Mouse (Mus musculus): ENCODE results near the gene Gm10134. TPM values are rescaled to one million over a fixed set of nuclear protein-coding genes. Genes with fewer than 3 reads are reported as not detected.
A peak's percentile ranks its signal among the peaks of the same experiment; 100 is the strongest.
"Not testable (repeated sequence)": the region's sequence is repeated elsewhere in the genome, so short reads cannot be mapped to it uniquely, and the experiment has no call there.

The Gm10134 gene
- polyA plus RNA-seq, 1 experiment from 2014 or later: 3.5 TPM

DNA sequence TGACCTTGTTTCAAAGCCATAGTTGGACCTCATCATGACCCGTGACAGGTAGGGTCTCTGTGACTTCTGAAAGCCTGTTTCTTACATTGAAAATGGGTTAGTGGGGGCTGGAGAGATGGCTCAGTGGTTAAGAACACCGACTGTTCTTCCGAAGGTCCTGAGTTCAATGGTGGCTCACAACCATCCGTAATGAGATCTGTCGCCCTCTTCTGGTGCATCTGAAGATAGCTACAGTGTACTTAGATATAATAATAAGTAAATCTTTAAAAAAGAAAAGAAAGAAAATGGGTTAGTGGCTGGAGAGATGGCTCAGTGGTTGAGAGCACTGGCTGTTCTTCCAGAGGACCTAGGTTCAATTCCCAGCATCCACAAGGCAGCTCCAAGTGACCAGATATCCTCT is 5.7 kb downstream of the Gm10134 start:
- not testable (repeated sequence) for H3K27me3 ChIP-seq; H3K27ac ChIP-seq; H3K9ac ChIP-seq; ATAC-seq (ENCODE audit: borderline replicate concordance, extremely low read depth, low FRiP score, low TSS enrichment); H3K36me3 ChIP-seq; H3K4me2 ChIP-seq; H3K4me3 ChIP-seq; H3K9me3 ChIP-seq
- 48% methylated on average over 5 of the region's 5 CpGs for WGBS
- H3K4me1 ChIP-seq: peaks cover 13% of the 10 kb centered on the region

DNA sequence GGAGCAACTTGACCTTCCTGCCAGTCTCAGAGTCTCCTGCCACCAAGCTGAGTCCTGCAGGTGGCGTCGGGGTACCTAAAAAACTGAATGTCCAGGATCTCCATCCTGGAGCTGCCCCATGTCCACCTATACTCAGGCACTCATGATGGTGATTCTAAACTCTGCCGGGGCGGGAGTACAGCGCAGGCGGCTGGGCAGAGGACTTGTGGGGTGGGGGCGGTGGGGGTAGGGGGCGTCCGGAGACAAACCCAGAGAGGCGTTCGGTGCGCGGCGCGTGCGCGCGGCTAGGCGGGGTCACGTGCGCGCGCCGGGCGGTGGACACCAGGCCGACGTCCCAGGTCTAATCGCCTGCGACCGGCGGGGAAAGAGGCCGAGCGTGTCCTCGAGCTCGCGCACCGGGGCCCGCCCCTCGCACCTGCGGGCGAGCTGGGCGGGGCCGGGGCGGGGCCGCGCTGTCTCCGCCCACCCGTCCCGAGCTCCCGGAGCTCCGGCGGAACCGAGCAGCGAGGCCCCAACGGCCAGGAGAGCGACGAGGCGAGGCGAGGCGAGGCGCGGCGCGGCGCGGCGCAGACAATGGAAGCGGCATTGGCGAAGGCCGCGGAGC is 7.0 kb downstream of the Gm10134 start, which contains the start of gene Ralgds:
Gene Ralgds (plus strand): TSS at position 328 of the 604 bp plus-strand sequence.
- peak within 1 kb of the TSS; percentile 79 for H3K27ac ChIP-seq
- H3K27me3 ChIP-seq: 0 out of 2 replicates have a peak, but pooled peaks cover 5% of the 10 kb centered on the region
- WGBS: under 1% methylated on average over 61 of the region's 71 CpGs
- peak; percentile 54 for ATAC-seq (ENCODE audit: borderline replicate concordance, extremely low read depth, low FRiP score, low TSS enrichment)
- peak within 1 kb of the TSS; percentile 99 for H3K4me2 ChIP-seq
- H3K4me3 ChIP-seq: peak within 1 kb of the TSS; percentile 70
- H3K4me1 ChIP-seq: peaks cover 19% of the 10 kb centered on the region
- H3K36me3 ChIP-seq: no peaks in the 10 kb centered on the region
- peak within 1 kb of the TSS; percentile 81 for H3K9ac ChIP-seq
- H3K9me3 ChIP-seq: no peaks in the 10 kb centered on the region

DNA sequence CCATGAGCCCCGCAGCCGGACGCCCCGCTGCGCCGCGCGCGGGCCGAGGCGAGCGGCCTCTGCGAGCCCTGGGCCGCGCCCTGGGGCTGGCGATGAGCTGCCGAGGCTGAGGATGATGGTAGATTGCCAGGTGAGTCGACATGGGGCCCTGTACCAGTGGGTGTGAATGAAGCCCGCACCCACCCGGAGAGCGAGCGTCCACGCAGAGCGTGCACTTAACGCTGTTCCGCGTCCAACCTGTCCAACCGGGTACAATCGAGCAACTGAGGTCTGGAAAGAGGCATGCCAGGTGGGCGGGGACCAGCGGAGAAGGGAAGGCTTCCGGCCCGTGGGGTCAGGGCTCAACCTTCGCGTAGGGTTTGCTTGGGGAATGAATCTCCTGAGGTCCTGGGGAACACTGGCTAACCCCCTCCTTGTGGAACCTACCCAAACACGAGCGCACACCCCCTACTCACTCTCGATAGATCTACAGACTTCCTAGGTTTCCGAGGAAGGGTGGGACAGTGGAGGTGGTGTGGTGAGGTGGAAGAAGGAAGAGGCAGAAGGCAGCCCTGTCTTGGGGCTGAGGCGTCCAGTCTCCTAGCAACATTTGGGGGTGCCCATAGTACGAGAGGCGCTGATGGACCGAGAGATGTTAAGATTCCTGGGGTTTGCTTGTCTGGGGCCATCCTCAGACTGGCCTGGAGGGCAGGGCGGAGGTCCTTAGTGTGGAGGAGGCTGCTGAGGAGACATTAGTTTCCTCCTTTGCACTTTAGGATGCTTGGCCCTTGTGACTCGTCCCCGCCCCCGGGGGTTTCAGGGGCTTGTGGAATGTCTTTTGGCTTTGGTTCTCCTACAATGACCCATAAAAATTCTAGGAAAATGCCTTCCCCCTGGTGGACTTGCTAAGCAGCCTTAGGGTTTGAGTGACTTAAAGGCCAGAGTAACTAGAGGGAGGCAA is 7.8 kb downstream of the Gm10134 start:
- H3K9ac ChIP-seq: peak overlapping the region; percentile 81
- peak overlapping the region; percentile 70 for H3K4me3 ChIP-seq
- ATAC-seq (ENCODE audit: borderline replicate concordance, extremely low read depth, low FRiP score, low TSS enrichment): peak; percentile 32
- no peaks in the 10 kb centered on the region for H3K9me3 ChIP-seq
- H3K4me2 ChIP-seq: peak overlapping the region; percentile 99
- H3K36me3 ChIP-seq: no peaks in the 10 kb centered on the region
- 4% methylated on average over 47 of the region's 47 CpGs for WGBS
- H3K4me1 ChIP-seq: peaks cover 19% of the 10 kb centered on the region
- H3K27ac ChIP-seq: peak overlapping the region; percentile 79
- H3K27me3 ChIP-seq: 0 out of 2 replicates have a peak, but pooled peaks cover 5% of the 10 kb centered on the region

DNA sequence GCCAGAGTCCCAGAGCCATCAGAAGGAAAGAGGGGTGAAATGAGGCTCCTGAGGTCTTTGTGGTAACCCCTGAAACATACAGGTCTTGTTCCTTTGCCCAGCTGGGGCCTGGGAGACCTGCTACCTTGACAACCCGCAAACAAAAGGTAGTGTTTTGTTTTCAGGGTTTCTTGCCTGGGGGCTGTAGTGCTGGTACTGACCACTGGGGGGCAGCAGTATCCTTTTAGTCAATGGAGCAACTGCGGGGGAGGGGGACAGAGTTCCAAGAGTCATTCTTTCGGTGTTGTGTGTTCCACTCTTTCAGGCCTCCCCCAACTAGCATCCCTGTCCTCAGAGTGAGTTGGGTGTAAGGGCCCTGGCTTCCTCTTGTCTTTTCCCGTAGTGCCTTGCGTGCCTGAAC is 8.6 kb downstream of the Gm10134 start:
- 17% methylated on average over 5 of the region's 5 CpGs for WGBS
- Histone ChIP-seq H3K4me2 (peak overlapping the region; percentile 99), H3K36me3 (no peaks in the 10 kb centered on the region), H3K9me3 (no peaks in the 10 kb centered on the region), H3K4me3 (peak overlapping the region; percentile 70), H3K4me1 (peaks cover 19% of the 10 kb centered on the region), H3K9ac (no peak overlapping the region), H3K27ac (no peak overlapping the region), H3K27me3 (0 out of 2 replicates have a peak, but pooled peaks cover 5% of the 10 kb centered on the region)
- ATAC-seq (ENCODE audit: borderline replicate concordance, extremely low read depth, low FRiP score, low TSS enrichment): no peak

DNA sequence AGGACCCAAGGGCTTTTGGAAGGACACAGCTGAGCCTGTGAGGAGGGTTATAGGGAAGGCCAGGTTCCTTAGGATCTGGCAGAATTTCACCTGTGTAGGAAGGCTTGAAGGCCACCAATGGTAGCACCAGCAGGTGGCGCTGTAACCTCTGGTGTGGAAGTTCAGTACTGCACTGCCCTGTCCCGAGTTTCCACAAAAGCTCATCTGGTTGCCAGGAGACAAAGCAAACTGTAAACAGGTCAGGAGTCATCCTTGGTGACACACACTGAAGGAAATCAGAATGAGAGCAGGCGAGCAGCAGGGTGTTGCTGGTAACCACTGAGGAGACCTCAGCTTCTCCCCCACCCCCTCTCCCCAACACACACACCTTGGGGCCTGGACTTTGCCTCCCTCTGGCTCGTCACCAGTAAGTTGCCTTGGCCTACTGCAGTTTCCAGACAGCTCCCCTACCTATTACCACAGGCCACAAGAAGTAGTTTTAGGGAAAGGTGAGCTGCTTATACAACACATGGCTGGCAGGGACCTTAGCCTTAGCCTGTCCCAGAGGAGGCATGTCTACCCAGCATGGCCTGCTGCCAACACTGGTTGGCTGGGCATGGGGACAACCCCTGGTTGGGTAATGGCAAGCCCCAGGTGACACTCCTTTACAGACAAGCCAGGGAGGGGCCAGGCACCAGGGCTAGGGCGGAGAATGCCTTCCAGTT is 11.5 kb downstream of the Gm10134 start:
- WGBS: 41% methylated on average over 5 of the region's 5 CpGs
- Histone ChIP-seq H3K9me3 (no peaks in the 10 kb centered on the region), H3K4me1 (peaks cover 19% of the 10 kb centered on the region), H3K27me3 (no peaks in the 10 kb centered on the region), H3K27ac (no peak overlapping the region), H3K4me3 (no peak overlapping the region), H3K36me3 (no peaks in the 10 kb centered on the region), H3K9ac (no peak overlapping the region), H3K4me2 (no peak overlapping the region)
- ATAC-seq (ENCODE audit: borderline replicate concordance, extremely low read depth, low FRiP score, low TSS enrichment): no peak

DNA sequence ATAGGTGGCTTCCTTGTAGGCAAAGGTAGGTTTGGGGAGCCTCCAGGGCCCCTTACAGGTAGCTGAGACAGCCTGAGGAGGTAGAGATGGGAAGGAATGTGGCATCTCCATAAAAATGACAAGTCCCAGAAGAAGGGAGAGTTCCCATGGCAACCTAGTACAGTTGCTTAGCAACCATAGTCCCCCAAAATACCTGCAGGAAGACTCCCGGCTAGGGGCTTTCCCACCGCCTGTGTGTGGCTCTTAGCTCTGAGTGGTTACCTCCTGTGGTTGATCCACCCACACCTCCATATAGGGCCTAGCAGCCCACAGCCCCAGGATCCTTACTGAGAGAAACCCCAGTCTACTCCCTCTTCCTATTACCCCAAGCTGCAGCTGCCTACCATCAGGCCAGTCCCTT is 12.3 kb downstream of the Gm10134 start:
- Histone ChIP-seq H3K4me1 (peaks cover 21% of the 10 kb centered on the region), H3K4me2 (no peak overlapping the region), H3K9ac (no peak overlapping the region), H3K27ac (no peak overlapping the region), H3K36me3 (no peaks in the 10 kb centered on the region), H3K27me3 (no peaks in the 10 kb centered on the region), H3K9me3 (no peaks in the 10 kb centered on the region), H3K4me3 (no peak overlapping the region)
- 68% methylated on average over 2 of the region's 2 CpGs for WGBS
- no peak for ATAC-seq (ENCODE audit: borderline replicate concordance, extremely low read depth, low FRiP score, low TSS enrichment)

DNA sequence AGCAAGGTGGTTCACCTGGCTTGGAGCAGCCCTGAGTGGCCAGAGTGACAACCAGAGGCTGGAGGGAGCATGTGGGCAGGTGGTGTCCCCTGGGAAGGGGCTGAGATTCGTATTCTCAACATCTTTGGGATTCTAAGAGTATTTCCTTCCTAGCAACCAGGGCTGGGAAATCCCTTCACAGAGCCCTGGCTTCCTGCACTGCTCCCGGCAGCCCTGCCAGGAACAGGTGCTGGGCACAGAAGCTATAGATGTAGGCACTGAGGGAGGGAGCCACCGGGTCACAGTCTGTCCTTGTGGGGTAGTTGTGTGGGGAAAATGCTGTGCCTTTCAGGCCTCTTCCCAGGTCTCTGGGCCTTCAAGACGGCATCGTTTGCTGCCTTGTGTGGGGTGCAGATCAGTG is 14.7 kb downstream of the Gm10134 start:
- no peak overlapping the region for H3K4me2 ChIP-seq

DNA sequence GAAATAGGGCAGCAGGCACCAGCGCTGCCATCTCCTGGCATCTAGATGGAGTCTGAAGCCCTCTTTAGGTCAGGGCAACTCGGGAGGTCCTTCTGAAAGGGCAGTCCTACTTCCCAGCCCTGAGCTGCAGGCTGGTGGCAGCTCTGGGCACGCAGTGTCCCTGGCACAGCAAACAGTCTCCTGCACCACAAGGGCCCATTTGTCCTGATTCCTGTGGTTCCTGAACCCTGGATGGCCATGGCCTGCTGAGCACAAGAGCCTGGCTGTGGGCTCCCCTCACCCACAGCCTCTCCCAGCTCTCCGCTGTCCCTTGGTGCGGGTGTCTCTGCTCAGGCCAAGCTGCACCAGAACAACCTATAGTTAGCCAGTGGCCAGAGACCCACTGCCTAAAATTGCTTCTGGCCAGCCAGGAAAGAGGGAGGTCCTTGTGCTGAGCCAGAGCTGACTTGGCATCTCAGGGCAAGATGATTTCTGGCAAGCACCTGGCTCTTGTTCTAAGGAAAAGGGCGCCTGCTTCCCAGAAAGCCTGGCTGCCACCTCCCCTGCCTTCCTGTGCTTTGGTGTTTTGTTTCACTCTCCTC is 15.8 kb downstream of the Gm10134 start:
- Histone ChIP-seq H3K36me3 (no peaks in the 10 kb centered on the region), H3K4me2 (no peak overlapping the region), H3K27ac (no peak overlapping the region), H3K4me3 (no peak overlapping the region), H3K9me3 (no peaks in the 10 kb centered on the region), H3K27me3 (no peaks in the 10 kb centered on the region), H3K4me1 (peaks cover 42% of the 10 kb centered on the region), H3K9ac (0 out of 2 replicates have a peak overlapping the region, but pooled peaks have one; percentile 7)
- 78% methylated on average over 6 of the region's 6 CpGs for WGBS
- no peak for ATAC-seq (ENCODE audit: borderline replicate concordance, extremely low read depth, low FRiP score, low TSS enrichment)

More for the DNA sequence above, 14.7 kb downstream of the Gm10134 start:
- ATAC-seq (ENCODE audit: borderline replicate concordance, extremely low read depth, low FRiP score, low TSS enrichment): no peak
- Histone ChIP-seq H3K36me3 (no peaks in the 10 kb centered on the region), H3K4me3 (no peak overlapping the region), H3K4me1 (peaks cover 31% of the 10 kb centered on the region), H3K9me3 (no peaks in the 10 kb centered on the region), H3K9ac (no peak overlapping the region), H3K27me3 (no peaks in the 10 kb centered on the region), H3K27ac (no peak overlapping the region)
- 70% methylated on average over 5 of the region's 5 CpGs for WGBS

DNA sequence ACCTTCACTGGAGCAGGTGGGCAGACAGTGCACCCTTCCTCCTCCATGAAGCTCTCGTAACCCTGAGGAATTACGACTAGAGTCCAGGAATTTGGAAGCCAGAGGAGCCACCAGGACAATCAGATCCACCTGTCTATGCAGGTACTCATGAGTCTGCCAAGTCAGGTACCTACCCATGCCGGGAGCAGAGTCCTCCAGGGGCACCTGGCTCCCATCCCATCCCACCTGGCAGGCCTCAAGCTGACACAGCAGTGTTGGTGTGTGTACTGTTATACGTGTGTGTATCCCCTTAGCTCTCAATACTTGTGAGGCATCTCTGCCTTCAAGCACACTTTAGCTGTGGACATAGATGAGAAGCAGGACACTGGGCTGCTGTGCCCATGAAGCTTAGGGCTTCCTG is 16.3 kb downstream of the Gm10134 start:
- no peak for ATAC-seq (ENCODE audit: borderline replicate concordance, extremely low read depth, low FRiP score, low TSS enrichment)
- no peaks in the 10 kb centered on the region for H3K36me3 ChIP-seq
- H3K9ac ChIP-seq: no peak overlapping the region
- no peaks in the 10 kb centered on the region for H3K9me3 ChIP-seq
- no peak overlapping the region for H3K4me2 ChIP-seq
- WGBS: 83% methylated on average over 4 of the region's 4 CpGs
- peaks cover 44% of the 10 kb centered on the region for H3K4me1 ChIP-seq
- no peak overlapping the region for H3K27ac ChIP-seq
- no peaks in the 10 kb centered on the region for H3K27me3 ChIP-seq
- no peak overlapping the region for H3K4me3 ChIP-seq

DNA sequence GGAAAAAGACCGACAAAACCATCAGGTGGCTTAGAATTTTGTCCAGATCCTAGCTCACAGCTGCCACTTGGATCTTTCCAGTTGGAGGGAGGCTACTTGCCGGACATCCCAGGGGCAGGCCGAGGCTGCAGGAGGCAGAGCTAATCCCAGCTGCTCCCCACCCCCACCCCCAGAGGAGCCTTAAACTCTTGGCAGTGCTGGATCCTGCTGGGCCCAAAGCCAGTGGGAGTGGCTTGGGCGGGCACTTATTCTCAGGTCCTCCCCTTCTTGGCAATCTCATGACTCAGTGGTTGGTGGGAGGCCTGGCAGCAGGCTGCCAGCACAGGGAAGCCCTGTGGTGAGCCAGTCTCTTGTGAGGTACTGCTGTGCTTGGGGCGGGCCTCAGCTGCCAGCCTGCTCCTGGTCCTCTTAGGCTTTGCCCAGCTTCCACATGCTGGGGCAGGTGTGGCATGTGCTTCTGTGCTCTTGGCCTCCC is 17.8 kb downstream of the Gm10134 start:
- peak overlapping the region; percentile 7; the same call in 1 of the 2 replicates for H3K27ac ChIP-seq
- 13% methylated on average over 5 of the region's 5 CpGs for WGBS
- H3K4me3 ChIP-seq: no peak overlapping the region
- peaks cover 39% of the 10 kb centered on the region for H3K4me1 ChIP-seq
- no peak overlapping the region for H3K4me2 ChIP-seq
- no peaks in the 10 kb centered on the region for H3K9me3 ChIP-seq
- H3K9ac ChIP-seq: no peak overlapping the region
- H3K27me3 ChIP-seq: no peaks in the 10 kb centered on the region
- H3K36me3 ChIP-seq: no peaks in the 10 kb centered on the region
- ATAC-seq (ENCODE audit: borderline replicate concordance, extremely low read depth, low FRiP score, low TSS enrichment): peak; percentile 77

DNA sequence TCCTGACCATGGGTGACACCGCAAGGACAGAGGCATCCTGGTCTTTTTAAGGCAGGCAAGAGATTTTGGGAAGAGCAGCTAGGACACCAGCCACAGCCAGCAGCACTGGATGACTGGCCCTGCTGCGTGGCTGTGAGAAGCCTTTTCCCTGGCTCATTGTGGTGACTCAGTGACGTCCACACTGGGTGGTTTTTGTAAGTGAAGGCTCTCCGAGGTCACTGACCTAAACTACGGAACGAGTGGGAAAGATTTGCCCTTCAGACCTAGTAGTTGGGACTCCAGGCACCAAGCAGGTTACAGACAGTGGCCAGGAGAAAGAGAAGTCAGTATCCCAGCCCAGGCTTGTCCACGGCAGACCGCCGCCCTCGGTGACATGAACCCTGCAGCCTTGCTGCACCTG is 18.5 kb downstream of the Gm10134 start:
- H3K27ac ChIP-seq: peak overlapping the region; percentile 79; the same call in 1 of the 2 replicates

More for the DNA sequence above, 18.5 kb downstream of the Gm10134 start:
- H3K9ac ChIP-seq: no peak overlapping the region
- H3K9me3 ChIP-seq: no peaks in the 10 kb centered on the region
- 80% methylated on average over 10 of the region's 10 CpGs for WGBS
- H3K4me2 ChIP-seq: no peak overlapping the region
- peaks cover 39% of the 10 kb centered on the region for H3K4me1 ChIP-seq
- H3K27me3 ChIP-seq: no peaks in the 10 kb centered on the region
- ATAC-seq (ENCODE audit: borderline replicate concordance, extremely low read depth, low FRiP score, low TSS enrichment): no peak
- H3K4me3 ChIP-seq: no peak overlapping the region
- H3K36me3 ChIP-seq: no peaks in the 10 kb centered on the region
